Mouse (Mus musculus): ENCODE data around the gene Rab3ip.

Gene Rab3ip

DNA sequence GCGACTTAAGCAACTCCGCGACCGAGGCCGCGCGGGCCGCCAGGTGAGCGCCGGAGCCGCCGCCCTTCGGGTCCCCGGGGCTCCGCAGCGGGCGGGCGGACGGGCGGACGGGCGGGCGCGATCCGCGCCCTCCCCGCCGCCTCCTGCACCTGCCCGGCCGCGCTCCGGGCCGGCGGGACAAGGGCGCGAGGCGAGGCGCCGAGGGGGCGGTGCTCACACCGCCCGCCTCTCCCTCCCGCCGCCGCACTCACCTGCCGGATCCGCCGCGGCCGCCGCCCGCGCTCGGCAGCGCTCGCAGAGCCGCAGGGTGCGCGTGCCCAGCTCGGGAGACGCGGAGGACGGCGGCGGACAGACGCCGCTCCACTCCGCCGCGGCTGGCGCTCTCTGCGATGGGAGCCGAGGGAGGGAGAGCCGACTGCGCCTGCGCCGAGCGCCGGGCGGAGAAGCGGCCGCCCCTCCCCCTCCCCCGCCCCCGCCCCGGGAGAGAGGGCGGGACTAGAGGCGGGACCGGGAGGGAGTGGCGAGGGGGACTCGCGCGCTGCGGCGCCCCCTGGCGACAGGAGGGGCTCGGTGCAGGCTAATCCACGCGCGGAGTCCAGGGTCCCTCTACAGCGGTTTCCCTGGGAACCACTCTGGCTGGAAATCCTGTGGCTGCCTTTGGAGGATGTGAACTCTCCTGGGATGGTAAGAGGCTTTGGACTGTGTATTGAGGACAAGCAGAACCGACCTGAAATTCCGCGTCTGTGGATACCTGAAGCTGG is at the start of gene Rab3ip:
Rab3ip (minus strand) TSS at position 761 of the 761 bp plus-strand sequence.
- ATAC-seq (ENCODE audit: low TSS enrichment), result peak; percentile 89

DNA sequence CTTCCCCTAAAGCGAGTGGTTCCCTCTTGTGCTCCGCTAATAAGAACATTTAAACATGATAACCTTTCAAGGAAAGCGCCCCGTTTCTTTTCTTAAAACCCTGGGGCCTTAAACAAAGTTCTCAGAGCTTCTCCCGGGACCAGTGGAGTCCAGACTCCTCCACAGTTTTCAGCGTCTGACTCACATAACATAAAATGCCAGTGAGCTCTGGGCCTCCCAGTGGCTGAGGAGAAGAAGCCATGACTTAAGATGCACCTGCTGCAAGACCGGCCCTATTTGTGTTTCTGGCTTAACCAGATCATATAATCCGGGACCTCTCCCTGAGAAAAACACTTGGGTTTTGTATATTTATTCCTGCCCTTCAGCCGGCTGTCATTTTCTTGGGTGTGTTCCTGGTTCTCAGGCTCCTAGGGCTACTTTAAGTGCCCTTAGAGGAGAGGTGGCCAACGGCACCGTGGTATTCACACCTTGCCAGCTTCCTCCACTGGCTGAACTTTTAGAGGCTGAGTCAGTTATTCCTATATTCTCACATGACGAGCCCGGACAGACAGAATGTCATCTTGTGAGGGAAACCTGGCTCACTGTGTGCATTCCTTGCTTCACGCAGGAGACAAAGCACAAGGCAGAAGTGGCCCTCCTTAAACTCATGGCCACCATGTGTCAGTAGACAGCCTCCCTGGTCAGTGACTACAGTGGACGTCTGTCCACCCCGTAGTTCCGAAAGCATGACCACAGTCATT is 48.3 kb upstream of the Rab3ip start:
- ATAC-seq (ENCODE audit: low TSS enrichment), result no peak

DNA sequence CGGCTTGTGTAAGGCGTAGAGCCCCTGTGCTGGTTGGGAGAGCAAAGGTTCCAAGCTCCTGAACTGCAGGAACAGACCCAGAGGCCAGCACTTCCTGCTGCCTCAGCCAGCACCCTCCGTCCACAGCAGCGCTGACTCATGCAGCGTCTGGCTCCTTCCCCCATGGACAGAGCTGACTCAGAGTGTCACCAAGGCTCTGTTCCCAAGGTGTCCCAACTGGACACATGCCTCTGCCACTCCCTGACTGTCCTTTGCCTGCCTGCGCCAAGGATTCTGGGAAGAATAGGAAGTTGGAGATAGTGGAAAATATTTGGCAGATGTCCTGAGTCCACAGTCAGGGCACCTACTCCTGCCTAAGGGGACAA is 45.6 kb upstream of the Rab3ip start:
- no peak for ATAC-seq (ENCODE audit: low TSS enrichment)

DNA sequence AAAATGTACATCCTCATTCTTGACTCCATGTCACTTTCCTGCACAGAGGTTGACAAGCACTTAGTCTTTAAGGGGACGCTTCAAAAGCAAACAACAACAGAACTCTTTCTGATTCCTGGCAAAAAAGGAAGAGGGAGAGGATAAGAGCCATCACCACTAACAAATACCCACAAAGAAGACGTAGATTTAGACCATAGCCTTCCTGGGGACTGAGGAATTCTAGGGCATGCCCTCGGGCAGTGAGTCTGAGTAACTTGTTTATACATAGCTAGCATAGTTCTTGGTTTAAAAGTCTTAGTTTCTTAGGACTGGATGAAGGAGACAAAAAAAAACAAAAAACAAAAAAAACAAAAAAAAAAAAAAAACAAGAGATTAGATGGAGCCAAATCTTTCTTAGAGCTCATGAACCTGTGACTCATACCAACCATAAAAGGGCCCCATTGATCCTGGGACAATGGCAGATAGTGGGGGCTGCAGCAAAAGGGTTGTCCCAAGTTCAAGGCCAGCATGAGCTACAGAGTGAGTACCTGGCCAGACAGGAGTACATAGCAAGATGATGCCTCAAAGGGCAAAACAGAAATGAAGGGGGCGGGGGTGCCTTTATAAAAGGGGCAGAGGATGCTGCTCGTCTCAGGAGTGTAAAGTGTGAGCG is 45.1 kb upstream of the Rab3ip start:
- no peak for ATAC-seq (ENCODE audit: low TSS enrichment)

DNA sequence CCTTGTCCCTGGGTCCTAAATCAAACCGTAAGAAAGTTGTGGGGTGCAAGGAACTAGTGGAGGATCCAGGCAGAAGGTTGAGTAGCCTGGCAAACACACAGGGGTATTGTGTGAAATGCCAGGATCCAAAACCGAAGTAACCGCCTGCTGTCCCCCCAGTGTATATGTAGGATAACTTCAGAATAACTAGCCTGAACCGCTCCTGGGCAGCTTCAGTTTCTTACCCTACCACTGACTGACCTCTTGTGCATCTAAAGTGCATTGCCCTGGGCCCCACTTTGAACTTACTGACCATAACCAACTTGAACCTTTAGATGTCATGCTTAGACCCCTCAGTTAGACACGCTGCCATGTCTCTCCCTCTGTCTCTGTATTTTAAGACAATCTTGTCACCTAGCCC is 44.6 kb upstream of the Rab3ip start:
- no peak for ATAC-seq (ENCODE audit: low TSS enrichment)

DNA sequence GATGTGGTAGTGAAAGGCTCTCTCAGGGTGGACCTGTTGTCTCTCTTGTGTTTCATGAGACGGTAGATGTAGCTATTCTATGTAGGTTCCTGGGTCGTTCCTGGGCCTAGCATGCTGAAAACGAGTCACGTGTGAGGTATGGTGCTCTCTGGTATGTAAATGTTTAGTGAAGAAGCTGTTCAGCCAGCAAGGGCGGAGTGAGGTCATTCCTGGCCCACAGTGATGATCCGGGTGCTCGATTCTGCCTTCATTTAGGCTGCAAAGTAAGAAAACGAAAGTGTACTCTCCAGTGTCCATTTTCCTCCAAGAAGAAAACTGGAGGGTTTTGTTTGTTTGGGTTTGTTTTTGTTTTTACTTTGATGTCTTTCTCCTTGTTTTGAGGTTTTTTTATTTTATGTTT is 43.4 kb upstream of the Rab3ip start:
- ATAC-seq (ENCODE audit: low TSS enrichment), result no peak

DNA sequence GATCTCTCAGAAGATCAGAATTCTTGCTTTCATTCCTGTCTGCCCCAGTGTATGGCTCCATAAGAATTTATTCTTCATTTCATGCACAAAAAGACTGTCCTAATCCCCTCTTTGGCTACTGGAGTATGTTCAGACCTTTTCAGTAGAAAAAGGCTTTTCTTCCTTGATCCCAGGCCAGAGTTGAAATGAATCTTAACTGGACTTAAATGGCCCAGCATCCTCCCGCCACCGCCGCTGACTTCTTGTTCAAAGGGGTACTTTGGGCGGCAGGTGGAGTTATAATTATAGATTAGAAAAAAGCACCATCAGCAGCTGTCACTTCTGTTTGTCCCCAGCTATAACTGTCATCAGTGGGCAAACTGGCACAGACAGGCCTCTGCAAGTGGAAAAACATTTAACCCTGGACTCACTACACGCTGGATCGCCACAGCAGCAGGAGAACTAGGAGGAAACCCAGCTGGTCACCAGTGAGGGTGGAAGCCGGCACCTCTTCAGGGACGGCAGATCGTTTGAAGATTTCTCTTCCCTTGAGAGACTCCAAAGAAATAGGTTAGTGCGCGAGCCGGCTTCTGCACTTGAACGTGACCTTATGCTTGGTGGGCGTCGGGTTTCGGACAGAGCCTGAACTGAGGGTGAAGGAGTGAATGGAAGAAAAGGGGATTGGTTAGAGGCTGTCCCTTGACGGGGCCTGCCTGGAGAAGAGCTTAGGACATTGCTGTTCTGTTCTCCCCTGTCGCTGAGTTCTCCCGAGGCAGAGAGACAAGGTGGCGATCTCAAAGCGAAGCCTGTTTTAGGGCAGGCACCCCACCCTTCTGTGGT is 35.9 kb upstream of the Rab3ip start, which contains the start of gene Best3:
Best3 (plus strand) TSS at position 51 of the 819 bp plus-strand sequence.
- ATAC-seq (ENCODE audit: low TSS enrichment), result no peak

DNA sequence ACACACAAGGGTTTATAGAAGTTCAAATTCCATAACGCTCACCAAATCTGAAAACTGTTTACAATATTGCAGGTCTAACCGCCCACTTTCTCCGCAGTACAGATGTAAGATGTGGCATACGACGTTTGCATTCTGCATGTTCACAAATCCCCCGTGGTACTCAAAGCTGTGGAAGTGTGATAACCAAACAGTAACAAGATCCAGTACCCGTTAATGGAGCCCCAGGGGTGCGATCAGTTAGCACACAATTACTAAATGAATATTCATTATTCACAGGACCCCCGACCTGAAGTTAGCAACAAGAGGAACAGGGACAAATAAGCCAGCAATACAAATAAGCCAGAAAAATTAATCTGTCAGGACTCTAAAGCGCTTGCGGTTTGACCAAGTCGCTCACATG is 34.3 kb upstream of the Rab3ip start:
- ATAC-seq (ENCODE audit: low TSS enrichment), result no peak

DNA sequence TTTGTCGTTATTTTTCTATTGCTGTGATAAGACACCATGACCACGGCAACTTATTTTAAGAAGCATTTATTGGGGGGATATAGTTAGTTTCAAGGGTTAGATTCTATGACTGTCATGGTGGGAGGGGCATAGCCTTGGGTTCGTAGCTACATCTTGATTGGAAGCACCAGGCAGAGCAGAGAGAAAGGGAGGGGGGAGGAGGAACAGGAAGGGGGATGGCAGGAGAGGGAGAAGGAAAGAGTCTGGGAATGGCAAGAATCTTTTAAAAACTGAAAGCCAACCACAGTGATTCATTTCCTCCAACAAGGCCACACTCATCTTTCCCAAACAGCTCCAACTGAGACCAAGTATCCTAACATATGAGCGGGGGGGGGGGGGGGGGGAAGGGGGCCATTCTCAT is 32.0 kb upstream of the Rab3ip start:
- ATAC-seq (ENCODE audit: low TSS enrichment), result no peak

DNA sequence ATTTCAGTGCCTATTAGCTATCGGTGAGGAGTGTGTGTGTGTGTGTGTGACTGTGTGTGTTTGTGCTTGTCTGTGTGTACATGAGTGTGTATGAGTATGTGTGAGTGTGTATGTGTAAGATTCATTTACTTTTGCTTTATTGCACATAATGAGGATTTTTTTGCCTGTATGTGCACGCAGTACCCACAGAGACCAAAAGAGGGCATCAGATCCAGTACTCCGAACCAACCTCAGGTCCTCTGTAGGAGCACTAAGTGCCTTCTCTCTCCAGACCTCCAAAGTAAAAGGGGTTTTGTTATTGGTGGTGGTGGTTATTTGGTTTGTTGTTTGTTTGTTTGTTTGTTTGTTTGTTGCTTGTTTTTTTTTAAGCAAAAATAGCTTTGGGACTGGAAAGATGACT is 30.3 kb upstream of the Rab3ip start:
- ATAC-seq (ENCODE audit: low TSS enrichment), result no peak

DNA sequence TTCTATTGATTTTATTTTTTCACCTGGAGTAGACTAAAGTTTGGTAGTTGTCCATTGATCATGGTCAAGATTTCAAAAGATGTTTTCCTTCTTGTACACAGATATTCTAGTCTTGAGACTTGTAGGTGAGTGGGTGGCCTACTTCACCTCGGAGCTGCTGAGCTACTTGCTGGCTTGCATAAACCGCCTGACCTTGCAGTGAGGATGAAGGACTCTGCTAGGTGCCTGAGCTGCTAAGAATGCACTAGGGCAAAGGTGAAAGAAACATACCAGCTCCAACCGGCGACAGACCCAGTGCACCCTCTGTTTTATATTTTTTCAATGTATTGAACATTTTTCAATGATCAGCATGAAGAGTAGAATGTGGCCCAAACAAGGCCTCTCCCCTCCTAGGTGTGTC is 29.7 kb upstream of the Rab3ip start:
- no peak for ATAC-seq (ENCODE audit: low TSS enrichment)

DNA sequence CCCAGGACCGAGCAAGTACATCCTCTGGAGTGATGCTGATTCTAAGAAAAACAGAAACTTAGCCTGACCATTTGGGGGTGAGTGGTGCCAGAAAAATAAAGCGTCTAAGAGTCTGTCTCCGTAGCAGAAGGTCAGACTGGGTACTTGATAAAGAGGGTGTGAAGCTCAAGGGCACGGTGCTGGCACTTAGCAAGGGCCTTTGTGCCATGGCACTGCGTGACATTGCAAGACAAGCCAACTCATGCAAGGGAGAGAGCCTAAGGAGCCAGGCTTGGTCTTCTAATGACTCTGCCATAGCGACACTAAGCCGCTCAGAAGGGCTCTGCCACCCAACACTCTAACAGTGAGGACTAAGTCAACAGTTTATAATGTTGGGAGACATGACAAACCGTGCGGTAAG is 28.3 kb upstream of the Rab3ip start:
- no peak for ATAC-seq (ENCODE audit: low TSS enrichment)

DNA sequence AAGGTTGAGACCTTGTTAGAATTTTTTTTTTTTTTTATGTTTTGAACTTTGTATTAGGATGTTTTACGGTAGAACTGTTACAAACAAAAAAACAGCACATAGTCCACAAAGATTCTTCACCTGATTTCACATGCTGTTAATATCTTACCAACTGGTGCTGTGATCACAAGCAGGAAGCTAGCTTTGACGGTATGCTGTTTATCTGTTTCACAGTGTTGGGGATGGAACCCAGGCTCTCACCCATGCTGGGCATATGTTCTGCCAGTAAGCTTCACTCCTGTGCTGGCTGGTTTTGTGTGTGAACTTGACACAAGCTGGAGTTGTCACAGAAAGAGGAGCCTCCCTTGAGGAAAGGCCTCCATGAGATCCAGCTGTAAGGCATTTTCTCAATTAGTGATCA is 27.3 kb upstream of the Rab3ip start:
- no peak for ATAC-seq (ENCODE audit: low TSS enrichment)

DNA sequence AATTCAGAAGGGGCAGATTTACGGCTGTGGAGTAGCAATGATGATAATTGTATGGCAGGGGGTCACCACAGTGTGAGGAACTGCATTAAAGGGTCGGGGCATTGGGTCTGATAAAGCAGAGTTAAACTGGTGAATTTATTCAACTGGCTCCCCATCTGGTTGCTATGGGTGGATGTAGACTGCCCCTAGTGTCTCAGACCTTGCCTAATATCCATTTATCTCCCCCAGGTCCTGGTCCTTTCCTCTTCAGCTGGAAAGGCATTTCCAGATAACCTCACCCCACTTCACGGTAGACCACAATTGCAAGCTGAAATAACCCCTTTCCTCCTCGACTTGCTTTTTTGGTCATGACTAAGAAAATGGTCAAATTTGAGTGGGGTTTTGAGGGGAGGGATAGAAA is 26.9 kb upstream of the Rab3ip start:
- no peak for ATAC-seq (ENCODE audit: low TSS enrichment)

DNA sequence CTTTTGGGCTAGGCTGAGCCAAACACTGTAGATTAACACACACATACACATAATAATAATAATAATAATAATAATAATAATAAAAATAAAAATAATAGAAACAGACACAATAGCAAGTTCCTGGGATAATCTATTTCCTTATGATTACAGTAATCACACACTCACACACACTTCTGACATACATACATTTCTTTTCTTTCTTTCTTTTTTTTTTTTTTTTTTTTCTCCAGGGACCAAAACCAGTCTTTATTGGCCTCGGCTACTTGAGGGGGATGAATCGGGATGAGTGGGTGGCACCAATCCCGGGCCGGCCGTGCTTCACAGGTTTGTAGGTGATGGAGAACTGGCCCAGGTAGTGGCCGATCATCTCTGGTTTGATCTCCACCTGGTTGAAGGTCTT is 21.9 kb upstream of the Rab3ip start, which contains the start of gene Gm10271:
Gm10271 (minus strand) TSS at position 101 of the 400 bp plus-strand sequence.
- no peak for ATAC-seq (ENCODE audit: low TSS enrichment)

DNA sequence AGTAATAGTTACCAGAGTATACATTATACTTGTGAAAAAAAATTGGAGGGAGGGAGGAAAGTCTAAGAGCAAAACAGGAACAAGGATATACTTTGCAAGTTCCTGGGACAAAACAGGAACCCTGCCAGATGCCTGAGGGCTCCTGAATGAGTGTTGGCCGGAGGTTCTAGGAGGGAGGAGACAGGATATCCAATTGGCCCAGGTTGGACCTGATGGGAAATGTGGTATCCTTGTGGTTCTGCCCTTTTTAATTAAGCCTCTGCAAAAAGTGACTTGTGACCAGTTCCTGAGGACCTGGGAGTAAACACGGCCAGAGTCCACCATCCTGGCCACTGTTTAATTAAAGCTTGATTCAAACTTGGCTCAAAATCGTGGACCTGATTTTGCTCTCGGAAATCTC is 18.2 kb upstream of the Rab3ip start:
- no peak for ATAC-seq (ENCODE audit: low TSS enrichment)

DNA sequence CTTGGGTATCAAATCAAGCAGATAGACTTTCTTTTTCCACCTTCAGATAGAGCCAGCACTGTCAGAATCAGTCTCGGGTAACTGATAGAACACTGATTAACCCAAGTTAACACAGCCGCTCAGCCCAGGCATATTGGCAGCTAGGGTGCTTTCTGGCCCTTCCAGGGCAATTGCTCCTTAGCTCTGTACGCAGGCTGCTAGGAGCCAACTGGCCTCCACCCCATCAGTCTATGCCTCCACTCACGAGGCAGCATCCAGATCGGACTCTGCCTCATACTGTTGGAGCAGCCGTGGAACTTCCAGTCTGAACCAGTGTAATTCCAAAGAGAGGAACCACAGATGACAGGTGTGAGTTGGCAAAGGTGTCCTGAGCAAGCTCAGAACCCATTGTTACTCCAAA is 15.5 kb upstream of the Rab3ip start:
- no peak for ATAC-seq (ENCODE audit: low TSS enrichment)

DNA sequence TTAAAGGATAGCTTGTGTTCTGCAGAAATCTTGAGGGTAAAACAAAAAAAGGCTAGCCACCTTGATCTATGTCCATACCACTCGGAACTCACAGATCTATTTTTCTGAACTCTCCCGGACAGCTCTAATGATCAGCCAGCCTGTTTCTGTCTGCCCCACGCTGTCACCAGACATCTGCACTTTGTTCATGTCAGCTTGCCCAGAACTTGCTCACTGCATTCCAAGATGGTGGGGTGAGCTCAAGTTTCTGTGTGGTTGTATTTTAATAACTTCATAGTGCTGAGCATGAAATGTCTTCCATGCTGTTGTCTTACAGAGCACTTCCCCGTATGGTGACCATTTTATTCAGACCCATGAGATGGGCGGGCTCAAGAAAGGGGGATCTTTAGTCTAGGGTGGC is 14.7 kb upstream of the Rab3ip start:
- ATAC-seq (ENCODE audit: low TSS enrichment), result no peak

DNA sequence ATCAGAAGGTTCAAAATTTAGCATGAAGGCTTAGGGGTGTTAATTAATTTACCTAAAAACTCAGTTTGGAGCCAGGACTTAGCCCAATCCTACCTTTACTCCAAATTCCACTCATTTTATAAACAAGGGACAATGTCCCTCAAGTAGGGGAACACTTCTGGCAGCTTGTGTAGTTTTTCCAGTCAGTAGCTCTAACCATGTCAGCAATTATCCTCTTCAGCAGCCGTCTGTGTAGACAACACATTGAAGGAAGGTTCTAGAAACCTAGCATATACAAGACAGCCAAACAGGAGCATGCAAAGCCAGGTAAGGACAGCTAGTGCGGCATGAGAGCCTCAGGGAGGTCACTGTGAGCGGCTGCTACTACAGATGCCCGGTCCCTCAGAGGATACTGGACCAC is 14.0 kb upstream of the Rab3ip start:
- no peak for ATAC-seq (ENCODE audit: low TSS enrichment)

DNA sequence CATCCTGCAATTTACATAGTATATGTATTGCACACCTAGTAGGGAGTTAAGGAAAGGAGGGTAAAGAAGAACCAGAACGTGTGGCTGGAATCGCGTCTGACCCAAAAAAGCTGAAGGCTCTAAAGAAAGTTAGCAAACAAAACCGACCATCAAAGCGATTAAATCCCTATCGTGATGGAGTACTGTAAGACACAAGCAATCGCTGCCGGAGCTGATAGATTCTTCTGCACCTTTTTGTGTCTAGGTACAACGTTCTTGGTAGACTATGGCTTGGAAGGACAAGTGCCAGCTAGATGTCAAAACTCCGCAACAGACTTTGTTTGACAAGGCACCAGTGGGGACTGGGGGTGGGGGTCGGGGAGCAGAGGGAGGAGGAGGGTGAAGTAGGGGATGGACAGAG is 13.5 kb upstream of the Rab3ip start:
- ATAC-seq (ENCODE audit: low TSS enrichment), result no peak

DNA sequence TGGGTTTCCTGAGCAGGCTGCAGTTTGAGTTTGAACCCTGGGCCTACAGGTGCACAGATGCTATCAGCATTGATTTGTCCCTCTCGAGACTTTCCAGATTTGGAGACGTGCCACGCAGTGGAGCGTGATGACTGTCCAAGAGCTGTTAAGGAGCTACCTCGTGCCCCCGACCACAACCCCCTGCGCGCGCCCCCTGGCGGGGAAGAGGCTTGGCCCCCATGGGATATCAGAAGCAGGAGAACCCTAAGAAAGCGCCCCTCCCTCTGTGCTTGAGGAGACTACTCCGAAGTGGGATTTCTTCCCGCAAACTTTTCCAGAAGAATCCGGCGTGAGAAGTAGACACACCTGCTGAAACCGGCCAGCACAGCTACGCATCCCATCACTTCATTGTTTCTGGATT is 12.2 kb upstream of the Rab3ip start:
- no peak for ATAC-seq (ENCODE audit: low TSS enrichment)

DNA sequence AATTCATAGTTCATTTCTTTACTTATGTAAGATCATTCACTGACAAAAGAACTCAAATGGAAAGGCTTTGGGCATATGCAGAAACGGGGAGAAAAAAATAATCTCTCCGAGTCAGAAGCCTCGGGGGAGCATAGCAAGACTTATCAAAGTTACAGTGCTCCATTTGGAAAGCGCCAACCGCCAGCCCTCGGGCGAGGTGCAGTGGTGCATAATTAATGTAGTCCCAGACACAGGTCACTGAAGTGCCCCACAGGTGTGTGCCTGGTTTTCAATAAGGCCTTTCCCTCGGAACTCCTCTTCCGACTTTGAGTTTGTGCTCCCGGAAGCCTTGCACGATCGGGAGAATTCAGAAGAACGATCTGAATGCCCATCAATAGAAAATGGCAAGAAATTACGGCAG is 11.6 kb upstream of the Rab3ip start:
- ATAC-seq (ENCODE audit: low TSS enrichment), result no peak

All from frontal cortex, adult (tissue).